Mouse (Mus musculus): ENCODE data around the gene Lman1l. TPM values are rescaled to one million over a fixed set of nuclear protein-coding genes. Genes with fewer than 3 reads are reported as not detected.

Gene Lman1l
- total RNA-seq, 4 experiments from 2014 or later, result not detected

DNA sequence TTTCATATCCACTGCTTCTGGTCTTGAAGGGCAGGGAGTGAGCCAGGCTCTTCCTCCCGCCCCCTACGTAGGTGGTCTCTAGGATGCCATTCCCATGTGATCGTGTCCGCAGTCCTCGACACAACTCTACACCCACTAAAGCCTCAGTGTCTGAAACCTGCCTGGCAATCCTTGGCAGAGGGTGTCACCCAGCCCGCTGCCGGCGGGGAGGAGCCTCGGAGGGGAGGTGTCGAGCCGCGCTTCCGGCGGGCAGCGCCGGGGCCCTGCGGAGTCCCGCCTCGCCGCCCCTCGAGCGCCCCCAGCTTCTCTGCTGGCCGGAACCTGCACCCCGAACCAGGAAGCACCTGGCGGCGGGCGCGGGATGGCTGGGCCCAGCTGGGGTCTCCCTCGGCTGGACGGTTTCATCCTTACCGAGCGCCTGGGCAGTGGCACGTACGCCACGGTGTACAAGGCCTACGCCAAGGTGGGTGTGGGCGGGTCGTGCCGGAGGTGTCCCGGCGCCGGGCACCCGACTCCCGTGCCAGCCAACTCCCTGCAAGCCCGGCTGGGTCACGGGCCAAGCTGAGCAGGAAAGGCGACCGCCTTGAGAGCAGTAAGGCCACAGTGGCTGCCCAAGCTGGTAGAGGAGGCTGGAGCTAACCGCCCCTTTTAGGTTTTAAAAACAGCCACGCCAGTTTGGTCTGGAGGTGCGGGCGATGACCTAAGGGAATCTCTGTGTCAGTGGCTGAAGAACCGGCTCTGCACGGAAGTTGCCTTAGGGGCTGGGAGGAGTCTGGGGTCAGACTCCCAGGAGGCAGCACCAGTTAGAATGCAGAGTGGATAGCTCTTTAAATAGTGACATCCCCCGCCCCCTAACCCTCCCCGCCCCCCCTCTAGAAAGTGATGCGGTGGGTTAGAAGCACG is 31.1 kb downstream of the Lman1l start, which contains the start of gene Ulk3:
Ulk3 (plus strand) TSS at position 229 of the 903 bp plus-strand sequence.
- peak; percentile 60 to 73 for DNase-seq (ENCODE audit: low spot score in 2 of 2)

DNA sequence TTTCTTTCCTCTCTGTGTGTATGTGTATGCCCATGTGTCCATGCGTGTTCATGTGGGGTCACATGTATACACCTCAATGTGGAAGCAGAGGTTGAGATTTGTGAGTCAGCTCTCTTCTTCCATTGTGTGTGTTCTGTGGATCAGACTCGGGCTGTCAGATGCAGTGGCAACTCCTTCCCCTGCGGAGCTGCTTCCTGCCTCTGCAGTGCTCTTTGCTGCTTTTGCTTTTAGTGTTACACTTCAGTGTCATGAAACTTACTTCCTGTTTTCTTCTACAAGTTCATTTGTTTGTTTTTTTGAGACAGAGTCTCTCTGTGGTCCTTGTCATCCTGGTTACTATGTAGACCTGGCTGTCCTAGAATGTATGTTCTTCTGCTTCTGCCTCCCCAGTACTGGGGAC is 35.6 kb downstream of the Lman1l start:
- DNase-seq (ENCODE audit: low spot score in 2 of 2), result no peak

DNA sequence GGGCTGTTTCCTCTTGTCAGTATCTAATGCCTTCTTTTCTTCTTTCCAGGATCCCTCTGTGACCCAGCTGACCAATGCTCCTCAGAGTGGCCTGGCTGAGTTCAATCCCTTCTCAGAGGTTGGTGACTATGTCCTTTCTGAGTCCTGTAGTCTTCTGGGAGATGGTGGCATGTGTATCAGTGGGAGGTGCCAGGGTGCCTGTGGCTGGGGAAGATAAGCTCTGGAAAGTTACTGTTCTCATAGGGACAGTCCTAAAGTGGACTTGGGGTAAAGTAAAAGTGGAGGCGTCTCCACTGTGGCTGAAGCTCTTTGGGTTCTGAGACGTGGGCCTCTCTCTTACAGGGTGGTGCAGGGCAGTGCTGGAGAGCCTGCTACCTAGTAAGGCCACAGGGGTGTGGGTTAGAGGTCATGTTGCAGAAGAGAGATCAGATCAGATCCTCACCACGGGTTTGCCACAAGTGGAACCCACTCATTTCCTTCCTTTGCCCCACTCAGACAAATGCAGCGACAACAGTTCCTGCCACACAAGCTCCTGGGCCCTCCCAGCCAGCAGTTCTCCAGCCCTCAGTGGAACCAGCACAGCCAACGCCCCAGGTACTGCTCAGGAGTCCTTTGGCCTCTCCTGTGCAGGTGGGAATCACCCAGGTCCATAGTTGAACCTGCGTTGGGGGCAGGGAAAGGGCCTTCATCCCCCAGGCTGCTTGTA is 43.3 kb downstream of the Lman1l start:
- no peak for DNase-seq (ENCODE audit: low spot score in 2 of 2)

DNA sequence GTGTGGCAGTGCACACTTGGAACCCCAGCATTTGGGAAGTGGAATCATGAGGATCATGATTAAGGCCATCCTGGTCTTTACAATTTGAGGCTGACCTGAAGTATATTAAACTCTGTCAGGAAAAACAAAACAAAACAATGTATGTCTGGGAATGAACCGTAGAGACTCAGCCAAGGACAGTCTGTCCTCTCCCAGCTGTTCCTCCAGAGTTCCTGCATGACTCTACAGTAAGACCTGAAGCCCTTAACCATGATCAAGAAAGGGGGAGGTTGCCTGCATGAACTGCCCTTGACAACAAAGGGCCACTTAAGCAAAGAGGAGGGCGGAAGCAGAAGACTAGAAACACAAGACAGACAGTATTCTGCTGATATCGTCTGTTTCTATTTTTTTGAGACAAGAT is 45.0 kb downstream of the Lman1l start:
- no peak for DNase-seq (ENCODE audit: low spot score in 2 of 2)

DNA sequence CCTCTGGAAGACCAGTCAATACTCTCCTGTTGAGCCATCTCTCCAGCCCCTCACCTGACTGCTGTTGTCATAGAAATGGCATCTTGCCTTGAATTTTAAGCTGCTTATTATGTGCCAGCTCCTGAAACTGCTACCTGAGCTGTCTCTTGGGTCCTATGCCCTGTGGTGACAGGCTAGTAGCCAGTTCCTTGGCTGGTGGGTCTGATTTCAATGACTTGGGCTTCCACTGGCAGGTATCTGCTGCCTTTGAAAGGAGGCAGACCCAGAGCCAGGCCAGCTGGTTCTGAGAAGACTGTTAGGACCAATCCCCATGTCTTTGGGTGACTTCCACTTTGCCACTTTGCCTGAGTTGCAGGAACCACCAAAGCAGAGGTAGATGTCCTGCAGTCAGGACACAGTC is 46.2 kb downstream of the Lman1l start:
- no peak for DNase-seq (ENCODE audit: low spot score in 2 of 2)

DNA sequence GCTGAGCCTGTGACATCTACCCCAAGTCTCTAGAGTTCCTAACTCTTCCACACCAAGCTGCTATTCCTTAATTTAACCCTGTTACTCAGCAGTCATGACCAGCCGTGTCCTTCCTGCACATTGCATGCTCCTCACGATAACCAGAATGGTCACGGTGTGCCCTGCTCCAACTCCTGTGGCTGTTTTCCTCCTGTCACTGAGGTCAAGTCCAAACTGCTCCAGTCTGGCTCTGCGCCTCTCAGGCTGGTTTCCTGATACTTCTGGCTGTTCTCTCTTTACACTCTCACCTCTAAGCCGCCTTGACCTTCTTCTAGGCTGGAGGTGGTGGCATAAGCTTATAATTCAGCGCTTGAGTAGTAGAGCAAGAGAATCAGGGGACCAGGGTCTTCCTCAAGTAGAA is 52.1 kb downstream of the Lman1l start:
- DNase-seq (ENCODE audit: low spot score in 2 of 2), result no peak

DNA sequence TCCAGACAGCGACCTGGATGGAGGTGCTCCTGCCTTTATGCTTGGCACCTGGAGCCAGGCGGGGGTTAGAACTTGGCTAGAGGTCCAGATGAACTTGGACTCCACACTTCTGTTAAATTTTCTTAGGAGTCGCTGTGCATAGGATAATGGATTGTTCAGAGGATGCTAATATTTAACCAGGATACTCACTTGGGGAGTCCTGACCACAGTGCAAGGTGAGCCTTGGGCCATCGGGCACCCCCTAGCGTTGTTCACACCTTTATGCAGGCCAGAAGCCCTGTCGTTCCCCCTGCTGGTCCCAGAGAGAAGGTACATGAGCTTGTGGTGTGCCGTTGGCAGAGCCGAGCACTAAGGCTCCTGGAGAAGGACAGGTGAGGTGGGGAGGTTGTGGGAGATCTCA is 53.7 kb downstream of the Lman1l start:
- no peak for DNase-seq (ENCODE audit: low spot score in 2 of 2)

DNA sequence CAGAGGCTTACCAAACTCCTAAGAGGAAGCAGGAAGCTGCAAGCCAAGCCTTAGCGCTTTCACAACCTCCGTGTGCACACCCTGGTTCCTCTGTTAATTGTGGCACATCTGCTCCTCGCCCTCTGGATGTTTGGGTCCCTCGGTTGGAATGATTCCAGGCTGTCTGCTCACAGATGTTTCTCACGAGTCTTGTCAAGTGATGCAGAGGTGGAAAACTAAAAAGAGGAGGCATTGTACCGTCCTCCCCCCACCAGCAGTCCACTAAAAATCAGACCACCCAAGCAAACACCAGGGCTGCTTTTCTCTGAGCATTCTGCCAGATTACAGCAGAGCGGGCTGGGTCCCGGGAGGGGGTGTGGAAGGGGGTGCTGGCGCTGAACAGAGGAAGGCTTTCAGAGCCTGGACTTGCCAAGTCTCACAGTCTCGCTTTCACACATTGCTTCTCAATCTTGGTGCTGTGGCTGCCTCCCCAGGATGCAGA is 54.8 kb downstream of the Lman1l start:
- peak; percentile 38 to 64 for DNase-seq (ENCODE audit: low spot score in 2 of 2)

DNA sequence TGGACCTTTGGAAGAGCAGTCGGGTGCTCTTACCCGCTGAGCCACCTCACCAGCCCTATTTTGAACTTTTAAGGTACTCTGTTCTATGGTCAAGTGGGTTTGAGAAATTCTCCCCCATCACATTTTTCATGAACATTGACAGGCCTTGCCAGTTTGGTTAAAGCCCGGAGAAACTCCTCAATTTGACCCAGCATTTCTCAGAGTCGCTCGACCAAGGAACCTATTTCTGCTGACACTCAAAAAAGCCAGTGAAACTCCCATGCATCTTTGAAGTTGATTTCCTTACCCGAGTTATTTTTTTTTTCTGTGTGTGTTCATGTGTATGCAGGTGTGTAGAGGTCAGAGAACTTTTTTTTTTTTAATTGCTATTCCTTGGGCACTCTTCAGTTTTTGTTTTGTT is 56.0 kb downstream of the Lman1l start:
- DNase-seq (ENCODE audit: low spot score in 2 of 2), result no peak

DNA sequence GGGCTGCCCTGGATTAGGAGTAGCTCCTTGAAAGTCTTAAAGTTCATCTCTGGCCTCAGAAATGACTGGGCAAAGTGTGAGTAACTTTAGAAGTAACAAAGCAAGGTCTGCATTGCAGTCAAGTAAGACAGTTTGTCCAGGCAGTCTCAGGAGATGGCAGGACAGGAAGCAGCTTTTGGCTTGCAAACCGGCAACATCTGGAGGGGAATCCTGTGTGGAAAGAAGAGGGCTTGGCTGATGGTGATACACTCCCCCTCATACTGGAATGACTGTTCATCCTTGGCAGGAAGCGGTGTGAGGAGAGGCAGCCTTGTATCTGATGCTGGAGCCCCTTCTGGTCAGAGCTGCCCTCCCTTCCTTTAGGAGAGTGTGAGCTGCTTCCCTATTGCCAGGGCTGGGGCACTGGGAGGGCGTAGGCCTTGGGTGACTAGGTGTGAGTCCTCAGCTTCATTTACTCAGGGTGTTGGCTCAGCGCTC is 57.6 kb downstream of the Lman1l start:
- DNase-seq (ENCODE audit: low spot score in 2 of 2), result no peak

DNA sequence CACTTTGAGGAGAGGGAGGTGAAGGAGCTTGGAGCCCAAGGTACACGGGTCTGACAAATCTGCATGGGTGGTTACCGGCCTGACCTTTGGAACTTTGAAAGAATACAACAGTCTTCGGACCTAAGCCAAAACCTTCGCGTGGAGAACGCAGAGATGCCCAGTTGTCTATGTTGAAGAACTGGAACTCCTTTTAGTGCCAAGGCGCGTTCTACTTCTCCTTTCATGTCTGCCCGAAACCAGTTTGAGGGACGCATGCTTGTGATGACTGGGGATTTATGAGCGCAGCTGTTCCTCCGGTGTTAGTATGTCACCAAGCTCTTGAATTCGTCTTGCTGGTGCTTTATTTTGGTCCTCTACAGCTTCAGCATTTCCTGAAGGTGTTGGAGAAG is 58.9 kb downstream of the Lman1l start:
- DNase-seq (ENCODE audit: low spot score in 2 of 2), result no peak

DNA sequence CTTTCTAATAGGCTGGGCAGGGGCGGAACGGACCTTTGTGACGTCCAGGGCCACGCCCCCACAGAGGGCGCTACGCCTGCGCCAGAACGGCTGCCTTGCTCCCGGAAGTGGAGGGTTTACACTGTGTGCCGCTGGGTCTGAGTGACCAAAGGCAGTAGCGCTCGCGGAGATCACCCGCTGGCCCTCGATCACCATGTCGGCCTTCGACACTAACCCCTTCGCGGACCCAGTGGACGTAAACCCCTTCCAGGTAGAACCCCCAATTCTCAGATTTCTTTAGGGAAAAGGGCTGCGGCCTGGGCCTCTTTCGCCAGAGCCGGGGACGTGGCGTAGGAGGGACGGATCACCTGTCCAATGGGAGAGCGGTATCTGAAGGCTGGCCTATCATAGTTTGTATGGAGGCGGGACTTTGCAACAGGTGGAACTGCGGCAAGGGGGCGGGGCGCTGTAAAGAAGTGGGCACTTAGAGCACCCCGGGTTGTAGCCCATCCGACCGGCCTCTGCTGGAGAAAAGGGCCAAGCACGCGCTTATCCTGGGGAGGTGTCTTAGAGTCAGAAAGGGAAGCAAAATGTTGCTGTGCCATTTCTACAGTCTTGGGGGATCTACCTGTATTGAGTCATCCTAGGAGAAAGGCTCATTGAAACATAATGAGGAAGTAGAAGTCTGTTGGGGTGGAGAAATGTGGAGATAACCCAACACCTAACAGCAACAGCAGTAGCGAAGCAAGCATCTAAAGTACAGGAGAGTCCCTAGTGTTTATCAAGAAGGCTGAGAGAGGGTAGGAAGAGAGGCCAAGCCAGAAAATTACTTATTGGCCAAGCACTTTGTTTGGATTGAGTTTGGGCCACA is 59.5 kb downstream of the Lman1l start, which contains the start of gene Scamp2:
Scamp2 (plus strand) TSS at position 83 of the 850 bp plus-strand sequence.
- DNase-seq (ENCODE audit: low spot score in 2 of 2), result peak; percentile 89 to 95

DNA sequence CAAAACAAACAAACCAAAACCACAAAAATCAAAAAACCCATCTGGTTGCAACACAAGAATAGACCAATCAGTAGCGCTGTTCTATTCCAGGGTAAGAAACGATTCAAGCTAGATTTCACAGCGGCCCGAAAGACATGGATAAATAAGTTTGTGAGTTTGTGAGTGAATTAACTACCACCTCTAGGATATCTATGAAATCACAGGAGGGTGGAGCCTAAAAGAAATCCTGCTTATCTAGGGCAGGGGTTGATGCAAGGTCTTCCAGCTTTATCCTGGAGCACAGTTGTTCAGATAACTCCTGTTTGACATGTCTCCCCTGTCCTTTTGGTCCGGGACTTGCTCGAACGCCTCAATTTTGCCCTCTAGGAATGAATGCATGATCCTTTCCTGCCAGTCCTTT is 60.3 kb downstream of the Lman1l start:
- DNase-seq (ENCODE audit: low spot score in 2 of 2), result no peak

DNA sequence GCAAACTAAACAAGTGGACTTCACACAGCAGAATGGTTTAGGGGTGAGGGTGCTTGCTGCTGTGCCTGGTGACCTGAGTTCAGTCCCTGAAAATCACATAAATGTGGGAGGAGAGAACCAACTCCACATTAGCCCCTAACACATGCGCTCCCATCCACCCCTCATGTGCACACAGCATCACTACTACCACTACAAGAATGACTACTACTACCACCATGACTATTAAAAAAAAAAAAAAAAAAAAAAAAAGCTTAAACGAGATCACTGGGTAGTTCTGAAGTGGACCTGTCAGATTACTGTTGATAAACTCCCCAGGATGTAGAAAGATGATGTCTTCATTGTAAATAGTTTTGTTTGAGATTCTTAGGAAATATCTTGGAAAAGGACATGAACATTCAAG is 61.0 kb downstream of the Lman1l start:
- no peak for DNase-seq (ENCODE audit: low spot score in 2 of 2)

DNA sequence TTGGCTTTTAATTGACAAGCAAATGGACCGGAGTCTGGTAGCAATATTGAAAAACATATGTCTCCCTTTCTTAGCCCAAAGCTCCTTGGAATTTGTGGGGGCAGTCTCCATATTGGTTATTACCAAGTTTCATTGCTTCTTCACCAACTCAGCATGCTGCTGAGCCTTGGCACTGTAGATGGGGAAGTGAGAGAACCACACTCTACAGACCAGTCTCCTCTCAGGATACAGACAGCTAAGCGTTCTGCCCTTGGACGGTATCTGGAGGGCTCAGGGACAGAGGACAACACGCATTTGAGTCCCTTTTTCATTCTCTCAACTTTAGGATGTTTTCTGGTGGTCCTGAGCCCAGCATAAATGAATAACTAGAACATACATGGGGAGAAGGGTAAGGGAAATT is 61.9 kb downstream of the Lman1l start:
- no peak for DNase-seq (ENCODE audit: low spot score in 2 of 2)

DNA sequence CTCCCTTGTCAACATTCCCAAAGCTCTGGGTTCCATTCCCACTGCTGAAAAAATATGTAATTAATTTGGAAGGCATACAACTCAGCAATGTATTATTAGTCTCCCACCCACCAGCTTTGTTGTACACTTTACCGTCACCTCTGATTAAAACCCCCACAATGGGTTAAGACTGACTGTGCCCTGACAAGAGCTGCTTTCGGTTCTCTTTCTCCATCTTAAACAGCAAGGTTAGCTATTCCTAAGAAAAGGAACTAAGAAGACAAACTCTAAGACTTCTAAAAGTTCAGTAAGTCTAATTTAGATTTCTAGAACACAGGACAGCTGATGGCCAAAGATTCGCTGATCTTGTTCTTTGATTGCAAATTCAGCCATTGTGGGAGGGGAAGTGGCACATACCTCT is 63.4 kb downstream of the Lman1l start:
- DNase-seq (ENCODE audit: low spot score in 2 of 2), result no peak

Other genes with a start within 250 kb of the Lman1l start
- gene Ppcdc, start 180.7 kb downstream of the Lman1l start, total RNA-seq (2022), result 10 to 100 TPM; 16.1 to 26.1 (median 23.2) TPM
- 100 to 1,000 TPM; 361 to 395 (median 373) TPM for gene Scamp5, start 152.7 kb downstream of the Lman1l start, total RNA-seq (2022)
- gene Rpp25, start 116.7 kb downstream of the Lman1l start, total RNA-seq (2022), result 10 to 100 TPM in 3 of 4 experiments, 1 to 10 TPM in 1; 9.1 to 11.8 (median 10.3) TPM
- gene Cox5a, start 99.5 kb downstream of the Lman1l start, total RNA-seq (2022), result 100 to 1,000 TPM; 345 to 380 (median 364) TPM
- 10 to 100 TPM; 16.0 to 23.5 (median 20.0) TPM for gene Fam219b, start 83.2 kb downstream of the Lman1l start, total RNA-seq (2022)
- 10 to 100 TPM; 68.8 to 80.6 (median 77.5) TPM for gene Mpi, start 68.0 kb downstream of the Lman1l start, total RNA-seq (2022)
- gene Scamp2, start 59.8 kb downstream of the Lman1l start, total RNA-seq (2022), result 10 to 100 TPM; 26.5 to 35.2 (median 31.9) TPM
- 10 to 100 TPM; 29.9 to 40.1 (median 37.8) TPM for gene Ulk3, start 31.3 kb downstream of the Lman1l start, total RNA-seq (2022)
- 1 to 10 TPM; 3.5 to 6.1 (median 4.1) TPM for gene Cplx3, start 14.5 kb downstream of the Lman1l start, total RNA-seq (2022)
- 10 to 100 TPM; 38.4 to 46.7 (median 43.0) TPM for gene Csk, start 32.9 kb upstream of the Lman1l start, total RNA-seq (2022)
- gene Cyp1a2, start 62.9 kb upstream of the Lman1l start, total RNA-seq (2022), result not detected
- gene Cyp1a1, start 67.2 kb upstream of the Lman1l start, total RNA-seq (2022), result under 1 TPM in 3 of 4 experiments, not detected in 1; 0.12 to 0.36 (median 0.32) TPM
- 10 to 100 TPM; 14.0 to 23.7 (median 14.6) TPM for gene Edc3, start 87.8 kb upstream of the Lman1l start, total RNA-seq (2022)
- 100 to 1,000 TPM in 1 of 4 experiments, 10 to 100 TPM in 3; 72.0 to 102 (median 84.5) TPM for gene Clk3, start 145.1 kb upstream of the Lman1l start, total RNA-seq (2022)
- gene Arid3b, start 216.0 kb upstream of the Lman1l start, total RNA-seq (2022), result 10 to 100 TPM in 1 of 4 experiments, 1 to 10 TPM in 3; 7.5 to 11.5 (median 7.7) TPM